11 mouse cellular contexts compared by ENCODE assay signal in the genomic region with DNA sequence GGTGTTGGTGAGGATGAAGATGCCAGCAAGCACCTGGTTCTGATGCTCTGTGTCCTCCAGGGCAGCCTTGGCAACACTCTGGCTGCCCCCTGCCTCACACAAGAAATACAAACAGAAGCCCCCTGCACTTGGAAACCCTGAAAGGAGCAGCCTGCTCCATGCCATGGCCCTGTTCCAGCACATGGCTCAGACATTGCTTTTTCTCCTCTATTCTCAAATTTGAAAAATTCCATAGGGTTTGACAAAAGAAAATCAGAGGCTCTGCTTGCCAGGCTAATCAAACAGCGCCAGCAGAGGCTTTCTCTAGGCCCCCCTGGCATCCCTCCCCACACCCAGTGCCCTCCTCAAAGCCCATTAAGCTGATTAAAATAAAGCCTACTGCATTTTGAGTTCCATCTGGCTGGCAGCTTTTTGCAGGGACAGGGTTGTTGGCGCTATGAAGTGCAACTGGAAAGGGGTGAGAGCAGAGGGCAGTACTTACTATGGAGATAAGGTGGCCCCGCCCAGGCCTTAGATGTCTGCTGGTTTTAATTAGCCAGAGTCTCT.
DNase-seq lines count a peak whose midpoint lies in the region; ATAC-seq and TF ChIP-seq lines count a peak whose summit lies in the region.
"Had no signal": no experiment of that assay in that cellular context is flagged by ENCODE, and none has a peak within 500 bp of the region (broad histone marks: within the 10 kb centered on the region; RNA-seq: fewer than 3 reads in every experiment).

No protein-coding gene starts in this region.

- peak; percentile 58 for ATAC-seq in forebrain, postnatal 0 days
- ATAC-seq in hindbrain, postnatal 0 days = peak; percentile 61
- no peak for ATAC-seq in CD4-positive, CD25-positive, alpha-beta regulatory T cell, adult 4 months
- no peak for ATAC-seq in frontal cortex, adult (ENCODE audit: low TSS enrichment)

- no peak overlapping the region for H3K4me3 ChIP-seq in MEL (ENCODE audit: control insufficient read depth in 1 of 2, insufficient read depth in 1 of 2, low read depth in 2 of 2, low read length in 2 of 2)
- no peak overlapping the region for H3K4me3 ChIP-seq in forebrain, postnatal 0 days (ENCODE audit: low read depth, low read length)
- no peak overlapping the region for H3K4me3 ChIP-seq in hindbrain, postnatal 0 days (ENCODE audit: low read length)
- H3K4me3 ChIP-seq: stomach, embryonic 15.5 days had no signal

- WGBS in forebrain, postnatal 0 days = 20% methylated on average over 3 of the region's 3 CpGs
- 38% methylated on average over 3 of the region's 3 CpGs for WGBS in hindbrain, postnatal 0 days

- H3K4me1 ChIP-seq in MEL (ENCODE audit: control insufficient read depth in 1 of 2, insufficient read depth in 2 of 2, low read length in 2 of 2) = peaks cover 0 to 6% of the 10 kb centered on the region in 2 experiments; a peak in 2 of 4 replicates
- peaks cover 10% of the 10 kb centered on the region for H3K4me1 ChIP-seq in forebrain, postnatal 0 days (ENCODE audit: insufficient read depth)
- H3K4me1 ChIP-seq in hindbrain, postnatal 0 days (ENCODE audit: insufficient read depth, low read length) = peaks cover 13% of the 10 kb centered on the region; the same call in 1 of the 2 replicates

- peaks cover 0 to 5% of the 10 kb centered on the region in 2 experiments; a peak in 1 of 4 replicates for H3K36me3 ChIP-seq in MEL (ENCODE audit: control insufficient read depth in 1 of 2, insufficient read depth in 2 of 2, low read length in 2 of 2)
- H3K36me3 ChIP-seq in forebrain, postnatal 0 days (ENCODE audit: insufficient read depth) = no peaks in the 10 kb centered on the region
- no peaks in the 10 kb centered on the region; the same call in 1 of the 2 replicates for H3K36me3 ChIP-seq in hindbrain, postnatal 0 days (ENCODE audit: insufficient read depth, low read length)
- H3K36me3 ChIP-seq: stomach, embryonic 15.5 days had no signal

- TF ChIP-seq CTCF in MEL (IDR thresholded peaks at IDR 0.05 in 2 of 3, conservative IDR thresholded peaks at IDR 0.05 in 1 of 3; ENCODE audit: control insufficient read depth in 1 of 3, insufficient read depth in 1 of 3, low read depth in 2 of 3, low read length in 3 of 3, poor library complexity in 1 of 3, severe bottlenecking in 1 of 3) = no peak
- TF ChIP-seq CTCF in brain, embryonic 14.5 days (IDR thresholded peaks at IDR 0.05; ENCODE audit: borderline replicate concordance, extremely low read depth, insufficient read depth, insufficient read length) = no peak
- TF ChIP-seq CTCF in forebrain, postnatal 0 days (IDR thresholded peaks at IDR 0.05; ENCODE audit: low read depth) = no peak
- no peak for TF ChIP-seq CTCF in hindbrain, postnatal 0 days (IDR thresholded peaks at IDR 0.05; ENCODE audit: low read depth)

- TF ChIP-seq RAD21 in MEL (IDR thresholded peaks at IDR 0.05; ENCODE audit: low read depth, low read length) = no peak

- no peaks in the 10 kb centered on the region for H3K9me3 ChIP-seq in MEL (replicated peaks; ENCODE audit: insufficient read depth, low read length)
- H3K9me3 ChIP-seq in forebrain, postnatal 0 days (ENCODE audit: low read length) = no peaks in the 10 kb centered on the region
- no peaks in the 10 kb centered on the region for H3K9me3 ChIP-seq in hindbrain, postnatal 0 days (ENCODE audit: low read length)
- H3K9me3 ChIP-seq: stomach, embryonic 15.5 days had no signal

- DNase-seq in MEL (ENCODE audit: low read depth, low spot score) = peak; percentile 38
- DNase-seq in brain, embryonic 14.5 days (ENCODE audit: low read depth) = peak; percentile 94
- DNase-seq in forebrain, postnatal 0 days = peak; percentile 61
- peak; percentile 73 for DNase-seq in hindbrain, postnatal 0 days (ENCODE audit: low spot score)
- DNase-seq in spleen, postnatal 36 days (ENCODE audit: low spot score in 2 of 2) = no peak
- no peak for DNase-seq in urinary bladder, postnatal 4 days (ENCODE audit: low spot score in 2 of 2)
- DNase-seq: gastrocnemius, postnatal 14 days had no signal

- H3K9ac ChIP-seq in MEL (ENCODE audit: control insufficient read depth, low read depth, low read length, poor library complexity, severe bottlenecking) = no peak overlapping the region
- no peak overlapping the region for H3K9ac ChIP-seq in forebrain, postnatal 0 days
- no peak overlapping the region for H3K9ac ChIP-seq in hindbrain, postnatal 0 days (replicated peaks; ENCODE audit: low read length)
- H3K9ac ChIP-seq: stomach, embryonic 15.5 days had no signal

- no peak for TF ChIP-seq EP300 in MEL (IDR thresholded peaks at IDR 0.05; ENCODE audit: low read depth in 1 of 2, low read length in 2 of 2)

- no peaks in the 10 kb centered on the region for H3K27me3 ChIP-seq in MEL (ENCODE audit: control insufficient read depth in 1 of 2, insufficient read depth in 2 of 2, low read length in 2 of 2)
- H3K27me3 ChIP-seq in forebrain, postnatal 0 days (ENCODE audit: insufficient read depth, low read length) = no peaks in the 10 kb centered on the region
- H3K27me3 ChIP-seq in hindbrain, postnatal 0 days (ENCODE audit: insufficient read depth, low read length) = no peaks in the 10 kb centered on the region
- H3K27me3 ChIP-seq: stomach, embryonic 15.5 days had no signal

- TF ChIP-seq POLR2A in MEL (IDR thresholded peaks at IDR 0.05; ENCODE audit: control insufficient read depth in 1 of 2, insufficient read depth in 1 of 2, low read depth in 1 of 2, low read length in 2 of 2, poor library complexity in 1 of 2) = no peak
- no peak for TF ChIP-seq POLR2A in brain, embryonic 14.5 days (IDR thresholded peaks at IDR 0.05; ENCODE audit: borderline replicate concordance, extremely low read depth, insufficient read depth, insufficient read length, poor library complexity, severe bottlenecking)

- H3K79me2 ChIP-seq in MEL (ENCODE audit: control insufficient read depth, insufficient read depth, low read length, poor library complexity) = no peaks in the 10 kb centered on the region

- no peak overlapping the region for H3K27ac ChIP-seq in MEL (ENCODE audit: control insufficient read depth, low read depth, low read length)
- H3K27ac ChIP-seq in forebrain, postnatal 0 days (ENCODE audit: low read depth, low read length) = peak overlapping the region; percentile 59
- H3K27ac ChIP-seq in hindbrain, postnatal 0 days = peak overlapping the region; percentile 29; the same call in 1 of the 2 replicates
- H3K27ac ChIP-seq: kidney, postnatal 0 days; stomach, embryonic 15.5 days had no signal

- no peak overlapping the region for H3K4me2 ChIP-seq in forebrain, postnatal 0 days (ENCODE audit: low read depth)
- no peak overlapping the region for H3K4me2 ChIP-seq in hindbrain, postnatal 0 days (ENCODE audit: low read depth, low read length)
- H3K4me2 ChIP-seq: stomach, embryonic 15.5 days had no signal

TF ChIP-seq in MEL, 35 proteins besides CTCF, POLR2A, EP300 and RAD21:
- TF ChIP-seq ETS1 (IDR thresholded peaks at IDR 0.05; ENCODE audit: low read depth, low read length) (no peak), MAFK (IDR thresholded peaks at IDR 0.05; ENCODE audit: borderline replicate concordance, low read depth, low read length) (no peak), TCF12 (IDR thresholded peaks at IDR 0.05; ENCODE audit: low read depth, low read length) (no peak), RCOR1 (IDR thresholded peaks at IDR 0.05; ENCODE audit: low read depth, low read length) (no peak), TAL1 (IDR thresholded peaks at IDR 0.05; ENCODE audit: low read length) (no peak), ZNF384 (IDR thresholded peaks at IDR 0.05; ENCODE audit: low read depth, low read length) (no peak), MEF2A (IDR thresholded peaks at IDR 0.05; ENCODE audit: extremely low read depth, insufficient replicate concordance, low read depth, low read length, poor library complexity, severe bottlenecking) (no peak), ZMIZ1 (IDR thresholded peaks at IDR 0.05; ENCODE audit: low read depth, low read length) (no peak), ELF1 (IDR thresholded peaks at IDR 0.05; ENCODE audit: low read depth, low read length) (no peak), GABPA (IDR thresholded peaks at IDR 0.05; ENCODE audit: low read depth, low read length) (no peak), CHD1 (IDR thresholded peaks at IDR 0.05; ENCODE audit: low read depth, low read length) (no peak), GATA1 (IDR thresholded peaks at IDR 0.05; ENCODE audit: low read depth, low read length) (no peak), TBP (IDR thresholded peaks at IDR 0.05; ENCODE audit: low read depth, low read length) (no peak), POLR2AphosphoS5 (IDR thresholded peaks at IDR 0.05; ENCODE audit: borderline replicate concordance, low read depth, low read length) (no peak)

Comparison
In these comparisons a context has a peak if more than half of its experiments do, and no peak if none do; other contexts are left out.
1. DNase-seq: peak in MEL (single experiment), brain, embryonic 14.5 days (single experiment), forebrain, postnatal 0 days (single experiment) and hindbrain, postnatal 0 days (single experiment); none in spleen, postnatal 36 days (0 of 2) and urinary bladder, postnatal 4 days (0 of 2).
2. ATAC-seq: peak in forebrain, postnatal 0 days (single experiment) and hindbrain, postnatal 0 days (single experiment); none in CD4-positive, CD25-positive, alpha-beta regulatory T cell, adult 4 months (single experiment) and frontal cortex, adult (single experiment).